Comparison of ENCODE assay signal across 9 mouse cellular contexts in genomic region chr8:119992249-119992648, GRCm38 (mm10). TPM values are rescaled to one million over a fixed set of nuclear protein-coding genes. Genes with fewer than 3 reads are reported as not detected.
DNase-seq lines count a peak whose midpoint lies in the region; ATAC-seq lines count a peak whose summit lies in the region.
"Had no signal": no experiment of that assay in that cellular context is flagged by ENCODE, and none has a peak within 500 bp of the region (broad histone marks: within the 10 kb centered on the region; RNA-seq: fewer than 3 reads in every experiment).

Crispld2 (plus strand) TSS chr8:119992438.

- peak within 1 kb of the TSS; percentile 22 for H3K9ac ChIP-seq in embryonic facial prominence, embryonic 11.5 days (replicated peaks; ENCODE audit: low read length)
- peak within 1 kb of the TSS; percentile 54 for H3K9ac ChIP-seq in intestine, embryonic 16.5 days (ENCODE audit: low read depth, low read length)

- no peak within 1 kb of the TSS for H3K27ac ChIP-seq in embryonic facial prominence, embryonic 11.5 days (replicated peaks; ENCODE audit: low read depth, low read length)
- no peak within 1 kb of the TSS for H3K27ac ChIP-seq in intestine, embryonic 16.5 days (ENCODE audit: low read length)

- no peaks in the 10 kb centered on the region for H3K9me3 ChIP-seq in embryonic facial prominence, embryonic 11.5 days (replicated peaks; ENCODE audit: control insufficient read depth, low read length)
- H3K9me3 ChIP-seq in intestine, embryonic 16.5 days (ENCODE audit: control insufficient read depth, low read length), result no peaks in the 10 kb centered on the region

- ATAC-seq in embryonic facial prominence, embryonic 11.5 days (replicated peaks; ENCODE audit: insufficient number of reproducible peaks, low FRiP score, low TSS enrichment, low read depth), result peak; percentile 88
- peak; percentile 98 for ATAC-seq in granulocyte monocyte progenitor cell, adult 5-6 weeks (replicated peaks; ENCODE audit: poor library complexity, severe bottlenecking)
- peak; percentile 93 for ATAC-seq in intestine, embryonic 16.5 days
- ATAC-seq in megakaryocyte-erythroid progenitor cell, adult 5-6 weeks (replicated peaks; ENCODE audit: low FRiP score, low TSS enrichment, poor library complexity, severe bottlenecking), result peak; percentile 92
- ATAC-seq in erythroid progenitor cell, adult 5-6 weeks (replicated peaks; ENCODE audit: low FRiP score, poor library complexity, severe bottlenecking), result no peak

- peaks cover 11% of the 10 kb centered on the region for H3K4me1 ChIP-seq in embryonic facial prominence, embryonic 11.5 days (ENCODE audit: control insufficient read depth, insufficient read depth, low read length)
- H3K4me1 ChIP-seq in intestine, embryonic 16.5 days (ENCODE audit: control insufficient read depth, insufficient read depth, low read length), result peaks cover 9% of the 10 kb centered on the region; the same call in 1 of the 2 replicates

- intact Hi-C loops in left cerebral cortex, postnatal 25 days (cut with DNase I), result loop anchor here (5.0 kb wide), 1 partner anchor 80 kb away; no protein-coding TSS in a partner anchor

- peaks cover 2% of the 10 kb centered on the region; the same call in 1 of the 2 replicates for H3K27me3 ChIP-seq in embryonic facial prominence, embryonic 11.5 days (ENCODE audit: control insufficient read depth, insufficient read depth, low read length)
- H3K27me3 ChIP-seq in intestine, embryonic 16.5 days (replicated peaks; ENCODE audit: control insufficient read depth, insufficient read depth, low read length), result peaks cover 14% of the 10 kb centered on the region; the same call in 1 of the 2 replicates

- H3K4me2 ChIP-seq in embryonic facial prominence, embryonic 11.5 days (ENCODE audit: low read depth, low read length), result peak within 1 kb of the TSS; percentile 53
- H3K4me2 ChIP-seq in intestine, embryonic 16.5 days (ENCODE audit: low read depth, low read length), result peak within 1 kb of the TSS; percentile 53

- H3K4me3 ChIP-seq in embryonic facial prominence, embryonic 11.5 days (ENCODE audit: low read depth, low read length), result peak within 1 kb of the TSS; percentile 24
- H3K4me3 ChIP-seq in intestine, embryonic 16.5 days (ENCODE audit: low read length), result peak within 1 kb of the TSS; percentile 41
- H3K4me3 ChIP-seq: erythroblast, embryonic 14.5 days had no signal

- H3K36me3 ChIP-seq in embryonic facial prominence, embryonic 11.5 days (replicated peaks; ENCODE audit: control insufficient read depth, insufficient read depth, low read depth, low read length), result no peaks in the 10 kb centered on the region
- no peaks in the 10 kb centered on the region for H3K36me3 ChIP-seq in intestine, embryonic 16.5 days (ENCODE audit: control insufficient read depth, insufficient read depth, low read length)

- peak; percentile 79 for DNase-seq in adrenal gland, postnatal 14 days
- DNase-seq in embryonic facial prominence, embryonic 11.5 days (ENCODE audit: low spot score), result peak; percentile 95
- peak; percentile 47 to 51 for DNase-seq in left cerebral cortex, postnatal 25 days (ENCODE audit: low spot score in 2 of 2)
- DNase-seq in right cerebral cortex, postnatal 36 days (ENCODE audit: low spot score in 2 of 2), result peak; percentile 34 to 36

- WGBS in embryonic facial prominence, embryonic 11.5 days, result under 1% methylated on average over 25 of the region's 25 CpGs
- WGBS in intestine, embryonic 16.5 days, result under 1% methylated on average over 25 of the region's 25 CpGs

RNA-seq across cellular contexts. Expression of gene Crispld2, which starts in this region (rescaled TPM):
- 6.9 and 8.3 TPM in 2 replicates for total RNA-seq in adrenal gland, postnatal 14 days (2021)
- 3.0 and 3.6 TPM in 2 replicates for polyA plus RNA-seq in embryonic facial prominence, embryonic 11.5 days (2014; fragmentation: Nextera tagmentation; extraction: Ambion mirVana)
- not detected in 2 replicates for total RNA-seq in granulocyte monocyte progenitor cell, adult 5-6 weeks (2014; fragmentation: Nextera tagmentation)
- 0.73 and 1.7 TPM in 2 replicates for total RNA-seq in granulocyte monocyte progenitor cell, adult 5-6 weeks (2017)
- 20.8 and 23.1 TPM in 2 replicates for polyA plus RNA-seq in intestine, embryonic 16.5 days (2015; fragmentation: Nextera tagmentation; extraction: Ambion mirVana)
- total RNA-seq in left cerebral cortex, postnatal 25 days (2021), result 1 to 10 TPM; 2.1 to 2.5 TPM
- 0.47 TPM in 1 of 2 replicates, not detected in the other for total RNA-seq in megakaryocyte-erythroid progenitor cell, adult 5-6 weeks (2014; fragmentation: Nextera tagmentation)
- not detected in 2 replicates for total RNA-seq in megakaryocyte-erythroid progenitor cell, adult 5-6 weeks (2017)
- 2.2 and 4.6 TPM in 2 replicates for total RNA-seq in erythroid progenitor cell, adult 5-6 weeks (2015; ENCODE audit: low replicate concordance)
- 1.9 and 2.1 TPM in 2 replicates for total RNA-seq in erythroid progenitor cell, adult 5-6 weeks (2017; ENCODE audit: low replicate concordance)
- polyA plus RNA-seq: erythroblast, embryonic 14.5 days had no signal

Comparison
In these comparisons a context has a peak if more than half of its experiments do, and no peak if none do; other contexts are left out.
1. Peak in ATAC-seq in megakaryocyte-erythroid progenitor cell, adult 5-6 weeks; RNA of the gene not detected or under 1 TPM.
2. DNase-seq: peak in every context shown above with its lines; median percentile 95 in embryonic facial prominence, embryonic 11.5 days; 79 in adrenal gland, postnatal 14 days; 49 in left cerebral cortex, postnatal 25 days; 35 in right cerebral cortex, postnatal 36 days.